In genomic region chr15:41193240-41193639, GRCm38 (mm10) we compare ENCODE assay signal across 7 mouse cellular contexts.
DNase-seq lines count a peak whose midpoint lies in the region; ATAC-seq and TF ChIP-seq lines count a peak whose summit lies in the region.

No protein-coding gene starts in this region.

- H3K9ac ChIP-seq in hindbrain, embryonic 16.5 days (ENCODE audit: low read depth, low read length), result no peak overlapping the region

- H3K9me3 ChIP-seq in hindbrain, embryonic 16.5 days (ENCODE audit: control insufficient read depth, low read length), result no peaks in the 10 kb centered on the region

- no peaks in the 10 kb centered on the region for H3K27me3 ChIP-seq in hindbrain, embryonic 16.5 days (replicated peaks; ENCODE audit: control insufficient read depth, insufficient read depth, low read length)

- H3K27ac ChIP-seq in cortical plate, adult 2 months (ENCODE audit: insufficient read depth, low read length), result no peak overlapping the region
- no peak overlapping the region for H3K27ac ChIP-seq in hindbrain, embryonic 16.5 days (ENCODE audit: low read depth, low read length)

- no peak overlapping the region for H3K4me3 ChIP-seq in cortical plate, adult 2 months (ENCODE audit: insufficient read depth, low read length)
- no peak overlapping the region for H3K4me3 ChIP-seq in hindbrain, embryonic 16.5 days (ENCODE audit: low read length)

- no peak overlapping the region for H3K4me2 ChIP-seq in hindbrain, embryonic 16.5 days (ENCODE audit: low read length)

- intact Hi-C loops in left cerebral cortex, postnatal 10 days (cut with DNase I), result loop anchor here (5.0 kb wide), 2 partner anchors 464 to 524 kb away; no protein-coding TSS in a partner anchor

- peak; percentile 38 for DNase-seq in ovary, postnatal 14 days (ENCODE audit: low spot score)
- DNase-seq in ovary, postnatal 36 days (ENCODE audit: low spot score), result no peak
- peak; percentile 78 for DNase-seq in adrenal gland, postnatal 14 days
- DNase-seq in left cerebral cortex, postnatal 10 days (ENCODE audit: extremely low spot score in 1 of 2, low spot score in 2 of 2), result peak; percentile 54 to 81
- DNase-seq in right cerebral cortex, postnatal 25 days, result peak; percentile 38

- H3K36me3 ChIP-seq in hindbrain, embryonic 16.5 days (ENCODE audit: control insufficient read depth, insufficient read depth, low read length), result no peaks in the 10 kb centered on the region

- peak; percentile 58 for TF ChIP-seq CTCF in cortical plate, adult 2 months (IDR thresholded peaks at IDR 0.05; ENCODE audit: extremely low read depth, insufficient read depth, low read length)

- no peaks in the 10 kb centered on the region for H3K4me1 ChIP-seq in cortical plate, adult 2 months (ENCODE audit: control insufficient read depth, insufficient read depth, low read length)
- no peaks in the 10 kb centered on the region for H3K4me1 ChIP-seq in hindbrain, embryonic 16.5 days (ENCODE audit: control insufficient read depth, insufficient read depth, low read depth, low read length)

- WGBS in hindbrain, embryonic 16.5 days, result 33% methylated on average over 3 of the region's 3 CpGs

- no peak for TF ChIP-seq POLR2A in cortical plate, adult 2 months (IDR thresholded peaks at IDR 0.05; ENCODE audit: extremely low read depth, insufficient read depth, low read length)

- ATAC-seq in hindbrain, embryonic 16.5 days, result peak; percentile 74; the same call in 1 of the 2 replicates
